Mouse (Mus musculus): ENCODE measurements around the gene Cops4. TPM values are rescaled to one million over a fixed set of nuclear protein-coding genes. Genes with fewer than 3 reads are reported as not detected.

Cops4 gene
- polyA plus RNA-seq, 1 experiment from 2014 or later, result 198 TPM

DNA sequence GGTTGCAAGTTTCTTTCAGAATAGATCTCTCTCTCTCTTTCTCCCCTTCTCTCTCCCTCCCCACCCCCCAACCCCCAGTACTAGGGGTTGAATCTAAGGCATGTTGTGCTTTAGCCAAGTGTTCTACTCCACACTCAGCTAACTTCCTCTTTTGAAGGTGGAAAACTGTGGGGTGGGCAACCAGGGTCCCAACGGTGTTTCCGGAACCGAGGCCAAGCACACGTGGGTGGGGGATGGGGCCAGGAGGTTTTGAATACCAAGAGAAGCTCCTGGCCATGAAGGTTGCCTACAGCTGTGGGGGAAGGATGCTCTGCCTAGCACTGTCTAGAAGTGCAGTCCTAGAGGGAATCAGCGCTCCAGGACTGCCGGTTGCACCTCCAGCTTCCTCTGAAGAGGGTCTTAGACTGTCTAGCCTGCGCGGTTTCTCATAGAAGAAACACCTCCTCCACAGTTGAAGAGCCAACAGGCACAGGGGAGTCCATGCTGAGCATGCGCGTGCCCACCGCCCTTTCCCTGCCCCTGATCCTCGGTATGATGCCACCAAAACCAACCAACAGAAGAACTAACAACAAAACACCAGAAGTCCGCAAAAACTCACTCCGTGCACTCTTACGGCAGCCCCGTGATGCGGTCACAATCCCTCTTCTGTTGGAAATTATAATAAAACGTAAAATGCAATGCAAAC is 51.3 kb downstream of the Cops4 start:
- H3K36me3 ChIP-seq (replicated peaks), result no peaks in the 10 kb centered on the region
- H3K4me1 ChIP-seq, result no peaks in the 10 kb centered on the region
- no peak overlapping the region for H3K9ac ChIP-seq
- no peak overlapping the region for H3K27ac ChIP-seq
- H3K4me2 ChIP-seq, result no peak overlapping the region
- ATAC-seq (ENCODE audit: low FRiP score), result no peak
- no peaks in the 10 kb centered on the region for H3K9me3 ChIP-seq
- WGBS, result 81% methylated on average over 18 of the region's 18 CpGs
- H3K27me3 ChIP-seq, result no peaks in the 10 kb centered on the region
- no peak overlapping the region for H3K4me3 ChIP-seq (replicated peaks)

DNA sequence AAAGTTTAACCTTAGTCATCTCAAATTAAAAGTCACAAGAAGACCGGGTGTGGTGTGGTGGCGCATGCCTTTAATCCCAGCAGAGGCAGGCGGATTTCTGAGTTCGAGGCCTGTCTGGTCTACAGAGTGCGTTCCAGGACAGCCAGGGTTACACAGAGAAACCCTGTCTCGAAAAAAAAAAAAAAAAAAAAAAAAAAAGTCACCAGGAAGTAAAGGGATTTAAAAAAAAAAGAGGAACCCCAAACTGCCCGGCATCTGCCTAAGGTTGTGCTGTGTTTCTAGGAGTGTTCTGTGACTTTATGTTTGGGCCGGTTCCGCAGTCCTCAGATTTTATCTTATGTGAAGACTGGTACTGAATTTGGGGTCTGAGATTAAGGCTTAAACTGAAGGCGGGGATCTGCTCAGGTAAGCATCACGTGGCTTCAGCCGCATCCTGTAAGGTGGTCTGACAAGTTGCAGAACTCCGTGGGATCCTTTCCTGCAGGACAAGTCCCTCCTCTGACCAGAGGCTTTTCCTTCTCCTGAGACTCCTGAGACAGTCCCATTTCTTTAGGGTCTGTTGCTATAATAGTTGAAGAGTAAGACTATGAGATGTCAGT is 52.0 kb downstream of the Cops4 start:
- Histone ChIP-seq H3K9me3 (no peaks in the 10 kb centered on the region), H3K27me3 (no peaks in the 10 kb centered on the region), H3K36me3 (replicated peaks) (no peaks in the 10 kb centered on the region), H3K9ac (no peak overlapping the region), H3K27ac (no peak overlapping the region), H3K4me2 (no peak overlapping the region), H3K4me3 (replicated peaks) (no peak overlapping the region), H3K4me1 (no peaks in the 10 kb centered on the region)
- ATAC-seq (ENCODE audit: low FRiP score), result no peak
- 77% methylated on average over 13 of the region's 13 CpGs for WGBS

- Histone ChIP-seq H3K9ac (no peak overlapping the region), H3K36me3 (replicated peaks) (no peaks in the 10 kb centered on the region), H3K4me3 (replicated peaks) (no peak overlapping the region), H3K4me1 (no peaks in the 10 kb centered on the region), H3K4me2 (no peak overlapping the region), H3K27me3 (no peaks in the 10 kb centered on the region), H3K27ac (no peak overlapping the region), H3K9me3 (no peaks in the 10 kb centered on the region)
- 40% methylated on average over 8 of the region's 8 CpGs for WGBS
- ATAC-seq (ENCODE audit: low FRiP score), result no peak
These were observed 52.6 kb downstream of the Cops4 start for GRCm38 (mm10) chr5:100570716-100571115.

DNA sequence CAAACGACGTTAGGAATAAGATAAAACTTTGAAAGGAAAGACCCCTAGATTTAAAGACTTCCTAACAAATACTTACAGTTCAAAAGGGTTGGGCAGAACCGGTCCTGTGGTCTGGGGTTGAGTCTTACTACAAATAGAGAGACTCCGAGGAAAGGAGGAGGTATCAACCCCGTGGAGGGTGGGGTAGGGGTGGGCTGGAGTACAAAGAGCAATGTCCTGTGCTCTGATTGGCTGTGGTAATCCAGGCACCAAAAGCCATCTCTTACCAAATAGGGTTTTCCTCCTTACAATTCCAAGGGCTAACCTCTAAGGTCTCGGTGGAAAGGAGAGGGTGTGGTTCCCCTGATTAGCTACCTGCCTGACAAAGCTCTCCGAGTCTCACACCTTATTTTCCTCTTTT is 54.0 kb downstream of the Cops4 start, which contains the start of gene Plac8:
TSS of gene Plac8 (minus strand) at position 177 of the 400 bp plus-strand sequence.
- no peak for ATAC-seq (ENCODE audit: low FRiP score)
- no peak within 1 kb of the TSS for H3K27ac ChIP-seq
- H3K27me3 ChIP-seq, result no peaks in the 10 kb centered on the region
- no peak within 1 kb of the TSS for H3K4me3 ChIP-seq (replicated peaks)
- H3K4me1 ChIP-seq, result no peaks in the 10 kb centered on the region
- no peak within 1 kb of the TSS for H3K4me2 ChIP-seq
- 36% methylated on average over 7 of the region's 7 CpGs for whole genome bisulfite sequencing
- H3K9me3 ChIP-seq, result no peaks in the 10 kb centered on the region
- H3K9ac ChIP-seq, result no peak within 1 kb of the TSS
- H3K36me3 ChIP-seq (replicated peaks), result no peaks in the 10 kb centered on the region

DNA sequence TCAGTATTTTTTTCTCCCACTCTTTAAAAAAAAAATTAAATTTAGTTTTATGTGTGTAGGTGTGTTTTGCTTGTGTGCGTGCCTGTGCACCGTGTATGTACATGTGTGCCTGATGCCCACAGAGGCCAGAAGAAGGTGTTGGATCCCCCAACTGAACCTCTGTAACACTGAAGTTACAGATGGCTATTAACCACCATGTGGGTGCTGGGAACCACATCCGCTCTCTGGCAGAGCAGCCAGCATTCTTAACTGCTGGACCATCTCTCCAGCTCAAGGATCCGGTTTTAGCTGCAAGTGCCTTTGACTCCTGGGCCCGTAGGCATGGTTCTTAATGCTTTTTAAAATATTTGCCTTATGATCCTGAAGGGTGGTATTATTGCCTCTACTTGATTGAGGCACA is 55.1 kb downstream of the Cops4 start:
- H3K36me3 ChIP-seq (replicated peaks), result no peaks in the 10 kb centered on the region
- H3K4me1 ChIP-seq, result no peaks in the 10 kb centered on the region
- H3K4me2 ChIP-seq, result no peak overlapping the region
- no peaks in the 10 kb centered on the region for H3K9me3 ChIP-seq
- WGBS, result 97% methylated on average over 5 of the region's 5 CpGs
- no peak for ATAC-seq (ENCODE audit: low FRiP score)
- no peak overlapping the region for H3K27ac ChIP-seq
- no peaks in the 10 kb centered on the region for H3K27me3 ChIP-seq
- no peak overlapping the region for H3K9ac ChIP-seq
- H3K4me3 ChIP-seq (replicated peaks), result no peak overlapping the region

DNA sequence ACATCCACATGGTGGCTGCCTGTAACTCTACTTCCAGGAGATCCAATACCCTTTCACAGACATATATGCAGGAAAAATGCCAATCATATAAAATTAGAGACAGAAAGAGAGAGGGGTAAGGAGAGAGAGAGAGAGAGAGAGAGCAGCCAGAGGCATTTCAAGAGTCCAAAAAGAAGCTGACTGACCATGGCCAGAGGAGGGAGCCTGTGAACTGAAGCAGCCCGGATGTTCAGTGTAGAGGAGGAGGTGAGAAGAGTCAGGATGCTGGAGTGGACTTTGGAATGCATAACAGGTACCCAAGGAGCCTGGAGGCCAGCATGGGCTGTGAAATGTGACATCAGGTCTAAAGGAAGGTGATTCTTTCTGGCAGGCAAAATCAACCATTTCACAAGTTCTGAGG is 56.7 kb downstream of the Cops4 start:
- Histone ChIP-seq H3K36me3 (replicated peaks) (no peaks in the 10 kb centered on the region), H3K9me3 (no peaks in the 10 kb centered on the region), H3K9ac (no peak overlapping the region), H3K4me1 (no peaks in the 10 kb centered on the region), H3K27ac (no peak overlapping the region), H3K27me3 (no peaks in the 10 kb centered on the region), H3K4me3 (replicated peaks) (no peak overlapping the region), H3K4me2 (no peak overlapping the region)
- WGBS, result 64% methylated on average over 1 of the region's 1 CpGs
- no peak for ATAC-seq (ENCODE audit: low FRiP score)

GRCm38 (mm10) chr5:100578863-100579411 is 60.8 kb downstream of the Cops4 start:
- Histone ChIP-seq H3K36me3 (replicated peaks) (no peaks in the 10 kb centered on the region), H3K4me3 (replicated peaks) (no peak overlapping the region), H3K4me2 (no peak overlapping the region), H3K27me3 (no peaks in the 10 kb centered on the region), H3K9me3 (no peaks in the 10 kb centered on the region), H3K27ac (no peak overlapping the region), H3K9ac (no peak overlapping the region), H3K4me1 (no peaks in the 10 kb centered on the region)
- ATAC-seq (ENCODE audit: low FRiP score), result no peak
- WGBS, result 87% methylated on average over 5 of the region's 5 CpGs

GRCm38 (mm10) chr5:100581622-100582434 is 63.7 kb downstream of the Cops4 start:
- no peak for ATAC-seq (ENCODE audit: low FRiP score)

GRCm38 (mm10) chr5:100582435-100582826 is 64.3 kb downstream of the Cops4 start:
- Histone ChIP-seq H3K4me2 (no peak overlapping the region), H3K27ac (no peak overlapping the region), H3K4me1 (no peaks in the 10 kb centered on the region), H3K9ac (no peak overlapping the region), H3K9me3 (no peaks in the 10 kb centered on the region), H3K4me3 (replicated peaks) (no peak overlapping the region), H3K36me3 (replicated peaks) (no peaks in the 10 kb centered on the region), H3K27me3 (no peaks in the 10 kb centered on the region)
- no peak for ATAC-seq (ENCODE audit: low FRiP score)
- 93% methylated on average over 5 of the region's 5 CpGs for WGBS

More at GRCm38 (mm10) chr5:100581622-100582434, 63.7 kb downstream of the Cops4 start:
- Histone ChIP-seq H3K9ac (no peak overlapping the region), H3K27ac (no peak overlapping the region), H3K4me3 (replicated peaks) (no peak overlapping the region), H3K36me3 (replicated peaks) (no peaks in the 10 kb centered on the region), H3K4me1 (no peaks in the 10 kb centered on the region), H3K4me2 (no peak overlapping the region), H3K27me3 (no peaks in the 10 kb centered on the region), H3K9me3 (no peaks in the 10 kb centered on the region)
- 66% methylated on average over 11 of the region's 11 CpGs for WGBS

DNA sequence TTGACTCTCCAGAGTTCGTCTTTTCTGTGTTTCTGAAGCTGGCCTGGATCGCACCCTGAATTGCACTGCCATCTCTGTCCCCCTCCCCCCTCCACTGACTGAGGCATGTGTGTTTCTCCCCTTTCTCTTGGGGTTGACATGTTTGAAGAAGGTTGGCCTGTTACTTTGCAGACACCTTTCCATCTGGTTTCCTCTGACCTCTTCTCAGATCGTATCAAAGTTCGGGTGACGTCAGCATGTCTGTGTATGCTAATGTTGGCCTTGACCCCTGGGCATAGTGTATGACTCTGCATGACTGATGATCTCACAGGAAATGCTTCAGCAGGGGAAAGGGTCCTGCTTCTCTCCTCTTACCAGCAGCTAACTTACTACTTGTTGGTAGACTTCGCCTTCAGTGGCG is 65.0 kb downstream of the Cops4 start:
- ATAC-seq (ENCODE audit: low FRiP score), result no peak
- WGBS, result 95% methylated on average over 7 of the region's 7 CpGs

GRCm38 (mm10) chr5:100585206-100585644 is 67.1 kb downstream of the Cops4 start:
- 89% methylated on average over 8 of the region's 8 CpGs for WGBS
- H3K4me1 ChIP-seq, result no peaks in the 10 kb centered on the region

More for the DNA sequence above, 65.0 kb downstream of the Cops4 start:
- Histone ChIP-seq H3K4me1 (no peaks in the 10 kb centered on the region), H3K9me3 (no peaks in the 10 kb centered on the region), H3K9ac (no peak overlapping the region), H3K27ac (no peak overlapping the region), H3K36me3 (replicated peaks) (no peaks in the 10 kb centered on the region), H3K4me2 (no peak overlapping the region), H3K27me3 (no peaks in the 10 kb centered on the region), H3K4me3 (replicated peaks) (no peak overlapping the region)

DNA sequence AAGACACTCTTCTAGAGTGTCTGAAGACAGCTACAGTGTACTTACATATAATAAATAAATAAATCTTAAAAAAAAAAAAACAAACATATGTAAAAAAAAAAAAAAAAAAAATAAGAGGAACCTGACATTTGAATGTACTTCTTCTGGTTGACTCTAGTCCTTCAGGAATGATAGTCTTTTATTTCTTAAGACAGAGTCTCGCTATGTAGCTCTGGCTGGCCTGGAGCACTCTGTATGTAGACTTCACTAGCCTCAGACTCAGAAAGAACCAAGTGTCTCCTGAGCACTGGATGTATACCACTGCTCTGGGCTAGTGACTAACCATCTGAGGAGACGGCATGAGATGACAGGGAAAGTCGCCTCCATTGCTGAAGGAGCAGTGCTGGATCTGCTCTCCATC is 67.5 kb downstream of the Cops4 start:
- no peaks in the 10 kb centered on the region for H3K9me3 ChIP-seq
- H3K4me1 ChIP-seq, result no peaks in the 10 kb centered on the region
- 93% methylated on average over 3 of the region's 3 CpGs for WGBS
- H3K27ac ChIP-seq, result no peak overlapping the region
- no peak for ATAC-seq (ENCODE audit: low FRiP score)
- H3K9ac ChIP-seq, result no peak overlapping the region
- no peaks in the 10 kb centered on the region for H3K36me3 ChIP-seq (replicated peaks)
- no peak overlapping the region for H3K4me3 ChIP-seq (replicated peaks)
- no peaks in the 10 kb centered on the region for H3K27me3 ChIP-seq
- H3K4me2 ChIP-seq, result no peak overlapping the region

More at GRCm38 (mm10) chr5:100585206-100585644, 67.1 kb downstream of the Cops4 start:
- Histone ChIP-seq H3K9me3 (no peaks in the 10 kb centered on the region), H3K4me3 (replicated peaks) (no peak overlapping the region), H3K27me3 (no peaks in the 10 kb centered on the region), H3K4me2 (no peak overlapping the region), H3K36me3 (replicated peaks) (no peaks in the 10 kb centered on the region), H3K27ac (no peak overlapping the region), H3K9ac (no peak overlapping the region)
- no peak for ATAC-seq (ENCODE audit: low FRiP score)

Measured in forebrain, embryonic 12.5 days (tissue).